Mouse (Mus musculus): ENCODE data around the gene Serpind1. TPM values are rescaled to one million over a fixed set of nuclear protein-coding genes. Genes with fewer than 3 reads are reported as not detected.

Gene Serpind1
- total RNA-seq (2021), result under 1 TPM; 0.56 to 0.84 TPM
- long read RNA-seq, partial matches to known transcripts, result 1 of 1 reads
- long read RNA-seq, other reads (novel, unspliced or antisense), result 0 of 1 reads

GRCm38 (mm10) chr16:17331116-17331515 lies at the start of gene Serpind1:
Gene Serpind1, plus strand, starts transcription at chr16:17331371.
- DNase-seq (ENCODE audit: low spot score in 2 of 2), result no peak

- no peak for DNase-seq (ENCODE audit: low spot score in 2 of 2)
Observed at GRCm38 (mm10) chr16:17283151-17283550, 48.0 kb upstream of the Serpind1 start.

GRCm38 (mm10) chr16:17287103-17287502 lies 44.1 kb upstream of the Serpind1 start:
- DNase-seq (ENCODE audit: low spot score in 2 of 2), result no peak

GRCm38 (mm10) chr16:17291016-17291415 lies 40.2 kb upstream of the Serpind1 start:
- no peak for DNase-seq (ENCODE audit: low spot score in 2 of 2)

DNA sequence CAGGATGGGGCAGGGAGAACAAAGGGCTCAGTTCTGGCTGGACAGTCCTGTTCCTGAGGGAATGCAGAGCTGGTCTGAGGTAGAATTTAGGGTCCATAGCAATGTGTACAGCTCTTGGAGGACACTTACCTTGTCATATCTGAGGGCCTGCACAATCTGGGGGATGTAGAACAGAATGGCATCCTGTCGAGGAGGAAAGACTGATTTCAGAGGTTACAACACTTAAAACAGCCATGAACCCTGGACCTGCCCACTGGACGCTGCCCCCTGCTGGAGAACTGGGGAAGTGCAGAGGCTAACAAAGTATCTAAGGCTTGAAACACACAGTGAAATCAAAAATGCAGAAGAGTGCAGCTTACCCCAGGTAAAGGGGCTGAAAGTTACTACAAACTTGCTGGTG lies 38.4 kb upstream of the Serpind1 start:
- DNase-seq (ENCODE audit: low spot score in 2 of 2), result peak in 1 of 2 experiments; percentile 53

- no peak for DNase-seq (ENCODE audit: low spot score in 2 of 2)
Observed at GRCm38 (mm10) chr16:17300818-17301217, 30.4 kb upstream of the Serpind1 start.

DNA sequence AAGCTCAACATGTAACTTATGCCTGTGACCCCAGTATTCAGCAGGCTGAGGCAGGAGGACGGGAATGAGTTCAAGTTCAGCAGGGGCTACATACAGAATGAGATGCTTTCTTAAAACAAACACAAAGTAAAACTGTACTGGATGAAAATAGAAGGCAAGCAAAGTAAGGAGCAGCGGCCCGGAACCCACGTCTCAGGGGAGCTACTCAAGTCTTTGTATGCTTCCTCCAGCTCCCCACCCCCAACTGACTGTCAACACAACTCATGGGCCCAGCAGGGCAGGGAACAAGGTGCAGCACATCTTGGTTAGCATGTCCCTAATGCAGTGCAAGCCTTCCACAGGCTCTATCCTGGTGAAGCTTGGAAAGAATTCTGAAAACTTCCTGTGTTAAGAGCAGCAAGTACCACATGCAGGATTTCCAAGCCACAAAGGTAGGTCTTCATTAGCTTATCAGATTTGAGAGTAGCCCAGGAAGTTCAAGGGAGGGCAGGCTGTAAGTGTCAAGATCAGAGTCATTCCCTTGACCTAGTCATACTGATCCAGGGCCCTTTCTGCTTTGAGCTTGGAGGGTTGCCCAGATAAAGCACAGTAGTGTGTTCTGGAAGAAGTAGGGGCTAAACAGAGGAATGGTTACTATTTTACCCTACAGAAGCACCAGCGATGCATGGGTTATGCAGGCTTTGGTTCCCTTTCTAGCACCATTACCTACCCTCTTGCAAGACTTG lies 27.5 kb upstream of the Serpind1 start:
- DNase-seq (ENCODE audit: low spot score in 2 of 2), result no peak

DNA sequence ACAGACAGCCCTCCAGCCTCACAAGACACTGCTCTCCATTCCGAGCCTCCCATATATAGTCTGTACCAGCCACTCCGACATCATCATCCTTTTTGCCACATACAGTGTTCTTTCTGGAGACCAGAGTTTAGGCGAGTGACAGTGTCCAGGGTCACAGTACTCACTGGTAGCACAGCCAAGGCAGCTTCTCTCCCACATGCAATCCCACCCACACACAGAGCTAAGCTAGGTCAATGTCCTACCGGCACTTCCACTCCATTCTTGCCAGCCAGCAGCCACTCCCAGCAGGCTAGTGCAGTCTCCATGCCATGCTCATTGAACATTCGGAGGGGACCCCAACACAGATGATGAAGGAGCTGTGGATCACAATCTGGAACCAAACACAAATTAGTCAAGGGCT lies 23.7 kb upstream of the Serpind1 start:
- no peak for DNase-seq (ENCODE audit: low spot score in 2 of 2)

- DNase-seq (ENCODE audit: low spot score in 2 of 2), result no peak
Observed at GRCm38 (mm10) chr16:17309036-17309435, 22.1 kb upstream of the Serpind1 start.

DNA sequence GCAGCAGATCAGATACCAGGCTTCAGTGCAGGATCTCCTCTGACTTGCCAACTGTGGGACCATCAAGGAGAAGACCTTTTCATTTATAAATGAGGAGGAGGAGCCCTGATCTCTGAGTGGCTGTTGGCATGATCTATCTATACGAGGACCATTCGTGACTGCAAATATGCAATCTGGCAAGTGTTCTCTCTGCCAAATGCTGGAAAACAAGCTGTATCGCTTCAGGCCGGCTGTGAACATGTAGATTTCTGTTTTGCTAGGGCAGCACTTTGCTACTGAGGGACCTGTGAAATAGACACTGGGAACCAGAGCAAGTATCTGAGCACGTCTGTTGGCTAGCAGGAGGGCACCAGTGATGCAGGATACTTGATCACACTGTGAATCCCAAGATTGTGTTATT lies 18.6 kb upstream of the Serpind1 start:
- DNase-seq (ENCODE audit: low spot score in 2 of 2), result peak in 1 of 2 experiments; percentile 67

GRCm38 (mm10) chr16:17316554-17316953 lies 14.6 kb upstream of the Serpind1 start:
- DNase-seq (ENCODE audit: low spot score in 2 of 2), result peak in 1 of 2 experiments; percentile 52

DNA sequence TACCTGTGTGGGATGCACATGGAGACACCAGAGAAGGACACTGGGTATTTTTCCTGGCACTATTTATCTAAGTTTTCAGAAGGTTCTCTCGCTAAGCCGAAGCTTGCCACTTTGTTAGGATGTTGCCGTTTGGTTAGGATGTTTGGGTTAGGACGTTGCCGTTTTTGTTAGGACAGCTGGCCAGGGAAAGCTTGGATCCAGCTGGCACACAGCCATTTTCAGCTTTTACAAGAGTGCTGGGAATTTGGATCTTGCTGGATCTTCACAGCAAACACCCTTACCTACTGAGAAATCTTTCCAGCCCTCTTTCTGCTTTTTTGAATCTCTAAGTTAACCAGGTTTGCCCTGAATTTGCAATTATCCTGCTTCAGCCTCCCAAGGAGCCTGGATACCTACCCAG lies 9.7 kb upstream of the Serpind1 start:
- no peak for DNase-seq (ENCODE audit: low spot score in 2 of 2)

GRCm38 (mm10) chr16:17324745-17325144 lies 6.4 kb upstream of the Serpind1 start:
- DNase-seq (ENCODE audit: low spot score in 2 of 2), result no peak

DNA sequence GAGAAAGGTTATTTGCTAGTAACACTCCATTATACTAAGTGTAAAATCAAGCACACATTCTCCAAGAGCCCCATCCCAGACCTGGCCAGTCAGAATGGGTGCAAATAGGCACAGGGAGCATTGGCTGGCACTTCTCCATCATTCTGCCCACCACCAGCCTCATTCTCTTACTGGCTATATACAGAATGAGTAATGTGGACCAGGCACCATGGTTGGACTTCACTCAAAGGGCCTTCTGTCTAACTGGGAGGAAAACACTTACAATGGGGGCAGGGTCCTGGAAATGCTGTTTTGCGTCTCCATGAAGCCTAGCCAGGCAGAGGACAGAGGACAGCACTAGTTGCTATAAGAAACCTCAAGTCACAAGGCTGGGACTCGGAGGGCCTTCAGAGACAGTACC lies 5.1 kb upstream of the Serpind1 start:
- DNase-seq (ENCODE audit: low spot score in 2 of 2), result no peak

DNA sequence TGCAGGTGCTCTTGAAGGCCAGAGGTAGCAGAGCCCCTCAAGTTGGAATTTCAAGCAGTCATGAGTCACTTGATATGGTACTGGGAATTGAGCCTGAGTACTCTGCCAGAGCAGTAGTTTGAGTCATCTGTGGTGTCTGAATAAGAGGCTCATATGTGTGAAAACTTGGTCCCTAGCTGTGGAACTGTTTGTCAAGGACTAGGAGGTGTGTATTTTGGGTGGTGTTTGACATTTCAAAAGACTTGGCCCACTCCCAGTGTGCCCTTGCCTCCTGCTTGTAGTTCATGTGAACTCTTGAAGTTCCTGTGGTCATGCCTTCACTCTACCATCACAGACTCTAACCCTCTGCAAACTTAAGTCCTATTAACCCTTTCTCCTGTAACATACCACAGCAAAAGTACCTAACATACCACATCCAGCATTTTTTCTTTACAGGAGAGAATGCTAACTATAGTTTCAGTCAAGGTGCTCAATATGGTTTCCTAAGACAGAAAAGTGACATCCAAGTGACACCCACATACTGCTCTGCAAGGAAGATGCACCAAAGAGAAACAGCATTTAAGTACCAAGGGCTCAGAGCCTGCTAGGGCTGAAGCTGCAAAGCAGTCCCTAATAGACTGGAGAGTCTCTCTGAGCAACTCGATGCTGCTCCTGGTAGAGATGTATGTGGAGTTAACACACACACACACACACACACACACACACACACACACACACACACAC lies 1.2 kb upstream of the Serpind1 start:
- DNase-seq (ENCODE audit: low spot score in 2 of 2), result peak in 1 of 2 experiments; percentile 42

- DNase-seq (ENCODE audit: low spot score in 2 of 2), result no peak
Observed at GRCm38 (mm10) chr16:17331855-17332254, 684 bp downstream of the Serpind1 start.

DNA sequence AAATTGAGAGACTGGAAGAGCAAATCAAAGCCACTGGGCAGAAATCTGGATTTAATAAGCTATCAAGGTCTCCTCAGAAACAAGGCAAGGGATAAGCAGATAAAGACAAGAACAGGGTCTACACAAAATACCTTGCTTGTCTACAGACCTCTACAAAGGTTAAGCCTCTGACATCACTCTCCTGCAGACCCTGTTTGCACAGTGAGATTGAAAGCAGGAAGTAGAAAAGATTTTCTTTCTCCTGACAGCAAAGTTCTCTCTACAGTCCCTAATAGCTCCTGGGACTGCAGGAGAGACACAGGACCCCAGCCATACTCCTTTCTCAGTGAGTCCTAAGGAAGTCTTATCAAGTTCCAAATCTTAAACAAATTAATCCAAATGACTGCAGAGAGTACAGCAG lies 3.4 kb downstream of the Serpind1 start:
- DNase-seq (ENCODE audit: low spot score in 2 of 2), result no peak

DNA sequence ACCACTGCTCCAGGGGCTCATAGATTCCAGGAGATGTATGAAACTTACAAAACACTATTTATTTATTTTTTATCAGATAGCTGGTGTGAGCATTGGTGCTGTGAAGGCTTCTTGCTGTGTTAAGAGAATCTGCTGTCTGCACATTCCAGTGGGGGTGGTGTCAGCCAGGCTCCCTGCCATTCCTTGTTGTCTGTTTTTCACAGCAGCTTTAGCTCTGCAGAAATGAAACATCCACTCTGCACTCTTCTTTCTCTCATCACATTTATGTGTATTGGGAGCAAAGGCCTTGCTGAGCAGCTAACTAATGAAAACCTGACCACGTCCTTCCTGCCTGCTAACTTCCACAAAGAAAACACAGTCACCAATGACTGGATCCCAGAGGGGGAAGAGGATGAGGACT lies 4.9 kb downstream of the Serpind1 start:
- peak in 1 of 2 experiments; percentile 41 for DNase-seq (ENCODE audit: low spot score in 2 of 2)

- DNase-seq (ENCODE audit: low spot score in 2 of 2), result no peak
Observed at GRCm38 (mm10) chr16:17339701-17340100, 8.5 kb downstream of the Serpind1 start.

GRCm38 (mm10) chr16:17340705-17341104 lies 9.5 kb downstream of the Serpind1 start:
- no peak for DNase-seq (ENCODE audit: low spot score in 2 of 2)

GRCm38 (mm10) chr16:17341847-17342246 lies 10.7 kb downstream of the Serpind1 start:
- no peak for DNase-seq (ENCODE audit: low spot score in 2 of 2)

DNA sequence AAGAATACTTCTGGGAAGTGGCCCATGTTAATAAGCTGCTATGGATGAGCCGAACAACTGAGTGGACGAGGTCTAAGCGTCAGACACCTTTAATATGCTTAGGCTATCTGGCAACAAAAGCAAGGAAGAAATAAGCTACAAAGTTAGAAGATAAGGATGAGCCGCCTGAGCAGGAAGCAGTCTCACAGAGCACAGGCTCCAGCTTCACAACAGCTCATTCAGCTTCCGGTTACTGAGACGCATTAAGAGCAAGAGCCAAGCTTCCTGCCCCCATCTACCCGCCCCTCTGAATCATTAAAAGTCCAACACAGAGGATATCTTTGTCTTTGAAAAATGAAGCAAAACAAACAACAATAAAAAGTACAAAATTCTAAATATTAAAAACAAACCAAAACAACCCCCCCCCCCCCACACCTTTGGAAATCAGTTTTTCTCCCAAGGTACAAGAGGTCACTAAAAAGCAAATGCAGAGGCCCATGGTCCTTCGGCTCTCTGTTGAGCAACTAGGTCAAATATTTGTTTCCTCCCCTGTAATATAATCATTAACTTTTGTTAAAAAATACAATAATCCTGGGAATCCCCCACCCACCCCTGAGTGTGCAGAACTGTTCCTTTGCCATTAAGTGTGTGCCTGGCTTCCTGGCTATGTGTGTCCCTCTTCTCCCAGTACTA lies 14.1 kb downstream of the Serpind1 start:
- DNase-seq (ENCODE audit: low spot score in 2 of 2), result no peak

All from layer of hippocampus, adult 18-20 months (tissue).